Mouse (Mus musculus): ENCODE measurements around the gene Coro1c.

DNA sequence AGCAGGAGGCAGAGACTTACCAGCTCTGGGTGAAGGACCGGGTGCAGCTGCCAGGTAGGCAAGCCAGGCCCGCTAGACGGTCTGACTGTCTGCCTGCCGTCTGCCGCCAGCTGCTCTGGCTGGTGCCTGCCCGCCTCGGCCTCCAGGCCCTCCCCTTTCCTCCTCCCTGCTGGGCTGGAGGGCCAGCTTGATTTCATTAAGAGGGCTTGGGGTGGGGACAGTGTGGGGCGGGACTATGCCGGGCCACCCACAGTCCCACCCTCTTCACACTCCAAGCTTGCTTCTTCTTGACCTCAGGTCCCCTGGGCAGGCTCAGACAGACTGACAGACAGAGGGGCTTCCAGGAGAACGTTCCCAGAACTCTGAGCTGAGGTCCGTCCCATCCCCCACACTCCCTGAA is 108.3 kb downstream of the Coro1c start, which contains the start of gene Tmem119:
- TF ChIP-seq FLI1 (IDR thresholded peaks at IDR 0.05; ENCODE audit: low read length) = no peak
- no peak for TF ChIP-seq GATA1 (IDR thresholded peaks at IDR 0.05; ENCODE audit: borderline replicate concordance, low read length)

Measured in megakaryocyte, embryonic 14.5 days (primary cell).